Mouse (Mus musculus): Measurements from ENCODE around the gene Aif1. TPM values are rescaled to one million over a fixed set of nuclear protein-coding genes. Genes with fewer than 3 reads are reported as not detected.

Aif1 gene
- polyA plus RNA-seq, 1 experiment from 2014 or later, result 8.3 TPM

- H3K9me3 ChIP-seq (ENCODE audit: low read length), result no peaks in the 10 kb centered on the region
- H3K27ac ChIP-seq (ENCODE audit: low read length), result peak overlapping the region; percentile 98
- peak overlapping the region; percentile 89 for H3K4me3 ChIP-seq (ENCODE audit: low read length)
- H3K27me3 ChIP-seq (ENCODE audit: insufficient read depth, low read length), result no peaks in the 10 kb centered on the region
- peak overlapping the region; percentile 89 for H3K4me2 ChIP-seq (replicated peaks; ENCODE audit: low read depth, low read length)
- WGBS, result under 1% methylated on average over 43 of the region's 43 CpGs
- H3K4me1 ChIP-seq (ENCODE audit: insufficient read depth, low read length), result peaks cover 11% of the 10 kb centered on the region
- H3K36me3 ChIP-seq (ENCODE audit: insufficient read depth, low read length), result peaks cover 20% of the 10 kb centered on the region
- H3K9ac ChIP-seq (replicated peaks; ENCODE audit: low read length), result peak overlapping the region; percentile 87
- ATAC-seq (ENCODE audit: low FRiP score, low TSS enrichment), result peak; percentile 59; the same call in 1 of the 2 replicates
Measured at GRCm38 (mm10) chr17:35135591-35136320, 40.1 kb downstream of the Aif1 start.

GRCm38 (mm10) chr17:35134801-35135590, 40.9 kb downstream of the Aif1 start, which contains the start of gene Bag6:
Bag6 (plus strand) TSS chr17:35135178.
- Histone ChIP-seq H3K4me3 (ENCODE audit: low read length) (peak within 1 kb of the TSS; percentile 89), H3K4me2 (replicated peaks; ENCODE audit: low read depth, low read length) (peak within 1 kb of the TSS; percentile 89), H3K9ac (replicated peaks; ENCODE audit: low read length) (peak within 1 kb of the TSS; percentile 87), H3K27ac (ENCODE audit: low read length) (peak within 1 kb of the TSS; percentile 98), H3K4me1 (ENCODE audit: insufficient read depth, low read length) (peaks cover 11% of the 10 kb centered on the region), H3K27me3 (ENCODE audit: insufficient read depth, low read length) (no peaks in the 10 kb centered on the region), H3K9me3 (ENCODE audit: low read length) (no peaks in the 10 kb centered on the region), H3K36me3 (ENCODE audit: insufficient read depth, low read length) (peaks cover 12% of the 10 kb centered on the region)
- ATAC-seq (ENCODE audit: low FRiP score, low TSS enrichment), result peak; percentile 92
- WGBS, result under 1% methylated on average over 66 of the region's 66 CpGs

GRCm38 (mm10) chr17:35133517-35133916, 42.4 kb downstream of the Aif1 start:
- Histone ChIP-seq H3K4me3 (ENCODE audit: low read length) (no peak overlapping the region), H3K9ac (replicated peaks; ENCODE audit: low read length) (no peak overlapping the region), H3K9me3 (ENCODE audit: low read length) (no peaks in the 10 kb centered on the region), H3K4me1 (ENCODE audit: insufficient read depth, low read length) (peaks cover 17% of the 10 kb centered on the region), H3K36me3 (ENCODE audit: insufficient read depth, low read length) (peaks cover 2% of the 10 kb centered on the region; the same call in 1 of the 2 replicates), H3K27me3 (ENCODE audit: insufficient read depth, low read length) (no peaks in the 10 kb centered on the region), H3K27ac (ENCODE audit: low read length) (no peak overlapping the region), H3K4me2 (replicated peaks; ENCODE audit: low read depth, low read length) (no peak overlapping the region)
- no peak for ATAC-seq (ENCODE audit: low FRiP score, low TSS enrichment)
- 95% methylated on average over 7 of the region's 7 CpGs for WGBS

- H3K27me3 ChIP-seq (ENCODE audit: insufficient read depth, low read length), result no peaks in the 10 kb centered on the region
- H3K4me3 ChIP-seq (ENCODE audit: low read length), result no peak overlapping the region
- H3K9me3 ChIP-seq (ENCODE audit: low read length), result no peaks in the 10 kb centered on the region
- peak overlapping the region; percentile 76; the same call in 1 of the 2 replicates for H3K27ac ChIP-seq (ENCODE audit: low read length)
- ATAC-seq (ENCODE audit: low FRiP score, low TSS enrichment), result no peak
- H3K4me1 ChIP-seq (ENCODE audit: insufficient read depth, low read length), result peaks cover 27% of the 10 kb centered on the region
- H3K4me2 ChIP-seq (replicated peaks; ENCODE audit: low read depth, low read length), result no peak overlapping the region
- WGBS, result 52% methylated on average over 3 of the region's 3 CpGs
- no peak overlapping the region for H3K9ac ChIP-seq (replicated peaks; ENCODE audit: low read length)
- no peaks in the 10 kb centered on the region for H3K36me3 ChIP-seq (ENCODE audit: insufficient read depth, low read length)
Measured at GRCm38 (mm10) chr17:35132174-35132560, 43.7 kb downstream of the Aif1 start.

GRCm38 (mm10) chr17:35131500-35132173, 44.2 kb downstream of the Aif1 start, which contains the start of gene Apom:
Apom (minus strand) TSS chr17:35132050.
- H3K4me2 ChIP-seq (replicated peaks; ENCODE audit: low read depth, low read length), result peak within 1 kb of the TSS; percentile 12; the same call in 1 of the 2 replicates
- no peaks in the 10 kb centered on the region for H3K9me3 ChIP-seq (ENCODE audit: low read length)
- peak within 1 kb of the TSS; percentile 76 for H3K27ac ChIP-seq (ENCODE audit: low read length)
- peaks cover 27% of the 10 kb centered on the region for H3K4me1 ChIP-seq (ENCODE audit: insufficient read depth, low read length)
- no peak within 1 kb of the TSS for H3K4me3 ChIP-seq (ENCODE audit: low read length)
- WGBS, result 61% methylated on average over 15 of the region's 15 CpGs
- no peak for ATAC-seq (ENCODE audit: low FRiP score, low TSS enrichment)
- no peaks in the 10 kb centered on the region for H3K36me3 ChIP-seq (ENCODE audit: insufficient read depth, low read length)
- H3K27me3 ChIP-seq (ENCODE audit: insufficient read depth, low read length), result no peaks in the 10 kb centered on the region
- no peak within 1 kb of the TSS for H3K9ac ChIP-seq (replicated peaks; ENCODE audit: low read length)

GRCm38 (mm10) chr17:35131038-35131437, 44.8 kb downstream of the Aif1 start:
- Histone ChIP-seq H3K36me3 (ENCODE audit: insufficient read depth, low read length) (no peaks in the 10 kb centered on the region), H3K9me3 (ENCODE audit: low read length) (no peaks in the 10 kb centered on the region), H3K4me1 (ENCODE audit: insufficient read depth, low read length) (peaks cover 22% of the 10 kb centered on the region), H3K27ac (ENCODE audit: low read length) (peak overlapping the region; percentile 76), H3K4me2 (replicated peaks; ENCODE audit: low read depth, low read length) (peak overlapping the region; percentile 12; the same call in 1 of the 2 replicates), H3K4me3 (ENCODE audit: low read length) (no peak overlapping the region), H3K27me3 (ENCODE audit: insufficient read depth, low read length) (no peaks in the 10 kb centered on the region), H3K9ac (replicated peaks; ENCODE audit: low read length) (no peak overlapping the region)
- WGBS, result 89% methylated on average over 8 of the region's 8 CpGs
- no peak for ATAC-seq (ENCODE audit: low FRiP score, low TSS enrichment)

- H3K4me3 ChIP-seq (ENCODE audit: low read length), result no peak overlapping the region
- ATAC-seq (ENCODE audit: low FRiP score, low TSS enrichment), result peak; percentile 24; the same call in 1 of the 2 replicates
- H3K27ac ChIP-seq (ENCODE audit: low read length), result no peak overlapping the region
- no peaks in the 10 kb centered on the region for H3K27me3 ChIP-seq (ENCODE audit: insufficient read depth, low read length)
- H3K4me2 ChIP-seq (replicated peaks; ENCODE audit: low read depth, low read length), result no peak overlapping the region
- peaks cover 6% of the 10 kb centered on the region; the same call in 1 of the 2 replicates for H3K36me3 ChIP-seq (ENCODE audit: insufficient read depth, low read length)
- no peak overlapping the region for H3K9ac ChIP-seq (replicated peaks; ENCODE audit: low read length)
- H3K9me3 ChIP-seq (ENCODE audit: low read length), result no peaks in the 10 kb centered on the region
- WGBS, result 39% methylated on average over 11 of the region's 11 CpGs
- peaks cover 32% of the 10 kb centered on the region for H3K4me1 ChIP-seq (ENCODE audit: insufficient read depth, low read length)
Measured at GRCm38 (mm10) chr17:35128996-35129395, 46.9 kb downstream of the Aif1 start.

GRCm38 (mm10) chr17:35127017-35127416, 48.9 kb downstream of the Aif1 start:
- Histone ChIP-seq H3K27ac (ENCODE audit: low read length) (peak overlapping the region; percentile 78; the same call in 1 of the 2 replicates), H3K4me3 (ENCODE audit: low read length) (peak overlapping the region; percentile 60), H3K4me2 (replicated peaks; ENCODE audit: low read depth, low read length) (peak overlapping the region; percentile 70), H3K36me3 (ENCODE audit: insufficient read depth, low read length) (peaks cover 12% of the 10 kb centered on the region; the same call in 1 of the 2 replicates), H3K27me3 (ENCODE audit: insufficient read depth, low read length) (no peaks in the 10 kb centered on the region), H3K9ac (replicated peaks; ENCODE audit: low read length) (peak overlapping the region; percentile 76), H3K4me1 (ENCODE audit: insufficient read depth, low read length) (peaks cover 36% of the 10 kb centered on the region), H3K9me3 (ENCODE audit: low read length) (no peaks in the 10 kb centered on the region)
- no peak for ATAC-seq (ENCODE audit: low FRiP score, low TSS enrichment)
- 54% methylated on average over 13 of the region's 13 CpGs for WGBS

GRCm38 (mm10) chr17:35126206-35126611, 49.7 kb downstream of the Aif1 start, which contains the start of gene D17H6S53E:
D17H6S53E (plus strand) TSS chr17:35126373.
- under 1% methylated on average over 36 of the region's 36 CpGs for WGBS
- H3K36me3 ChIP-seq (ENCODE audit: insufficient read depth, low read length), result peaks cover 12% of the 10 kb centered on the region; the same call in 1 of the 2 replicates
- H3K4me2 ChIP-seq (replicated peaks; ENCODE audit: low read depth, low read length), result peak within 1 kb of the TSS; percentile 70
- H3K4me3 ChIP-seq (ENCODE audit: low read length), result peak within 1 kb of the TSS; percentile 60
- no peaks in the 10 kb centered on the region for H3K27me3 ChIP-seq (ENCODE audit: insufficient read depth, low read length)
- H3K27ac ChIP-seq (ENCODE audit: low read length), result peak within 1 kb of the TSS; percentile 78
- no peaks in the 10 kb centered on the region for H3K9me3 ChIP-seq (ENCODE audit: low read length)
- ATAC-seq (ENCODE audit: low FRiP score, low TSS enrichment), result peak; percentile 60
- peak within 1 kb of the TSS; percentile 76 for H3K9ac ChIP-seq (replicated peaks; ENCODE audit: low read length)
- peaks cover 36% of the 10 kb centered on the region for H3K4me1 ChIP-seq (ENCODE audit: insufficient read depth, low read length)

All from kidney, embryonic 16.5 days (tissue).